Mouse (Mus musculus) CH12F3 (cell line): ENCODE measurements around the gene Emp2.

Experiments used
- in situ Hi-C: fragments of 300-500 bp; cut with MboI; formaldehyde crosslinking; loops from 2 replicates; pipeline ENCODE4 v1.14.3; 2020; ENCODE audit warnings: low sequenced_read_pairs

The Emp2 gene

GRCm38 (mm10) chr16:10313646-10314088 lies at the start of gene Emp2:
TSS of gene Emp2 (minus strand) at chr16:10313968.
- in situ Hi-C loops, result no loop called here

- in situ Hi-C loops, result no loop called here
Measured at GRCm38 (mm10) chr16:10363061-10363460, 49.3 kb upstream of the Emp2 start.

GRCm38 (mm10) chr16:10359241-10359640 lies 45.5 kb upstream of the Emp2 start:
- in situ Hi-C loops, result no loop called here

- in situ Hi-C loops, result no loop called here
Measured at GRCm38 (mm10) chr16:10358010-10358934, 44.5 kb upstream of the Emp2 start.

GRCm38 (mm10) chr16:10355004-10355403 lies 41.2 kb upstream of the Emp2 start:
- in situ Hi-C loops, result no loop called here

- in situ Hi-C loops, result no loop called here
Measured at GRCm38 (mm10) chr16:10351050-10351636, 37.4 kb upstream of the Emp2 start.

- in situ Hi-C loops, result no loop called here
Measured at GRCm38 (mm10) chr16:10349876-10350275, 36.1 kb upstream of the Emp2 start.

- in situ Hi-C loops, result no loop called here
Measured at GRCm38 (mm10) chr16:10349436-10349835, 35.7 kb upstream of the Emp2 start.

GRCm38 (mm10) chr16:10347551-10347950 lies 33.8 kb upstream of the Emp2 start:
- in situ Hi-C loops, result no loop called here

GRCm38 (mm10) chr16:10341110-10341509 lies 27.3 kb upstream of the Emp2 start:
- in situ Hi-C loops, result no loop called here

- in situ Hi-C loops, result no loop called here
Measured at GRCm38 (mm10) chr16:10339930-10340329, 26.2 kb upstream of the Emp2 start.

- in situ Hi-C loops, result no loop called here
Measured at GRCm38 (mm10) chr16:10338601-10339000, 24.8 kb upstream of the Emp2 start.

- in situ Hi-C loops, result no loop called here
Measured at GRCm38 (mm10) chr16:10337422-10338197, 23.8 kb upstream of the Emp2 start.

- in situ Hi-C loops, result no loop called here
Measured at GRCm38 (mm10) chr16:10336454-10337421, 23.0 kb upstream of the Emp2 start.

- in situ Hi-C loops, result no loop called here
Measured at GRCm38 (mm10) chr16:10335953-10336352, 22.2 kb upstream of the Emp2 start.

- in situ Hi-C loops, result no loop called here
Measured at GRCm38 (mm10) chr16:10332732-10333131, 19.0 kb upstream of the Emp2 start.

GRCm38 (mm10) chr16:10330586-10331495 lies 17.1 kb upstream of the Emp2 start:
- in situ Hi-C loops, result no loop called here

GRCm38 (mm10) chr16:10327563-10328333 lies 14.0 kb upstream of the Emp2 start:
- in situ Hi-C loops, result no loop called here
